Mouse (Mus musculus) limb, embryonic 11.5 days (tissue): ENCODE results near the gene Ethe1. TPM values are rescaled to one million over a fixed set of nuclear protein-coding genes. Genes with fewer than 3 reads are reported as not detected.

Source experiments
- ATAC-seq: fragments of 200-750 bp; cut with Nextera tagmentation; 2 replicates; pipeline ENCODE4 v1.8.0; 2017; ENCODE audit warnings: low read depth; ENCODE audit not compliant: insufficient number of reproducible peaks, low FRiP score, low TSS enrichment
- DNase-seq: peaks from one replicate; pipeline ENCODE4 v3.0.0-alpha.2; 2015; ENCODE audit warnings: low spot score
- H3K27ac ChIP-seq: fragments of 300-500 bp; sonication (generic); replicated peaks from 2 replicates; pipeline ENCODE4 v1.5.1; 2014; ENCODE audit warnings: low read depth, mild to moderate bottlenecking, low read length
- H3K27me3 ChIP-seq: fragments of 300-500 bp; sonication (generic); 2 replicates; pipeline ENCODE4 v1.6.1; 2014; ENCODE audit warnings: mild to moderate bottlenecking, low read length, mixed read lengths; ENCODE audit not compliant: control insufficient read depth, insufficient read depth
- H3K36me3 ChIP-seq: fragments of 300-500 bp; sonication (generic); 2 replicates; pipeline ENCODE4 v1.6.1; 2014; ENCODE audit warnings: mild to moderate bottlenecking, low read length, moderate library complexity, mixed read lengths; ENCODE audit not compliant: control insufficient read depth, insufficient read depth
- H3K4me1 ChIP-seq: fragments of 300-500 bp; sonication (generic); 2 replicates; pipeline ENCODE4 v1.6.1; 2014; ENCODE audit warnings: low read length, mixed read lengths; ENCODE audit not compliant: control insufficient read depth, insufficient read depth
- H3K4me2 ChIP-seq: fragments of 300-500 bp; sonication (generic); 2 replicates; pipeline ENCODE4 v1.6.1; 2014; ENCODE audit warnings: low read depth, mild to moderate bottlenecking, moderate library complexity; ENCODE audit not compliant: severe bottlenecking
- H3K4me3 ChIP-seq: fragments of 300-500 bp; sonication (generic); 2 replicates; pipeline ENCODE4 v1.5.1; 2014; ENCODE audit warnings: low read depth, low read length
- H3K9ac ChIP-seq: fragments of 300-500 bp; sonication (generic); 2 replicates; pipeline ENCODE4 v1.6.1; 2014; ENCODE audit warnings: mild to moderate bottlenecking, low read length
- H3K9me3 ChIP-seq: fragments of 300-500 bp; sonication (generic); 2 replicates; pipeline ENCODE4 v1.6.1; 2016; ENCODE audit warnings: low read length; ENCODE audit not compliant: control insufficient read depth
- WGBS: fragments of 180-500 bp; shearing (Covaris S2); extraction: QIAGEN DNeasy Blood & Tissue Kit; methylation state at CpG from one replicate; pipeline ENCODE4 v1.1.7; 2014; 5-methylcytosine and 5-hydroxymethylcytosine counted together
- polyA plus RNA-seq: library from polyadenylated mRNA; unstranded; fragments of >200 nt; fragmentation: Nextera tagmentation; extraction: Ambion mirVana; gene quantifications from 2 replicates; pipeline ENCODE4 v1.2.1, GENCODE M21; 2014

The Ethe1 gene
- polyA plus RNA-seq, 1 experiment from 2014 or later, result 32.2 TPM

GRCm38 (mm10) chr7:24547534-24548036 is 39.8 kb upstream of the Ethe1 start:
- 36% methylated on average over 13 of the region's 13 CpGs for whole genome bisulfite sequencing
- no peaks in the 10 kb centered on the region; the same call in 1 of the 2 replicates for H3K9me3 ChIP-seq
- no peak overlapping the region for H3K27ac ChIP-seq
- H3K36me3 ChIP-seq, result peaks cover 7% of the 10 kb centered on the region
- H3K27me3 ChIP-seq, result no peaks in the 10 kb centered on the region
- peak overlapping the region; percentile 90 for H3K4me3 ChIP-seq
- H3K4me1 ChIP-seq, result peaks cover 9% of the 10 kb centered on the region
- H3K9ac ChIP-seq, result peak overlapping the region; percentile 77
- ATAC-seq, result no peak; the same call in 1 of the 2 replicates
- peak overlapping the region; percentile 70 for H3K4me2 ChIP-seq
- DNase-seq, result no peak

- 87% methylated on average over 12 of the region's 12 CpGs for WGBS
- H3K36me3 ChIP-seq, result peaks cover 16% of the 10 kb centered on the region
Measured at GRCm38 (mm10) chr7:24551985-24552759, 35.2 kb upstream of the Ethe1 start.

GRCm38 (mm10) chr7:24555786-24556185 is 31.6 kb upstream of the Ethe1 start:
- Histone ChIP-seq H3K36me3 (peaks cover 13% of the 10 kb centered on the region; the same call in 1 of the 2 replicates), H3K9ac (no peak overlapping the region), H3K27me3 (no peaks in the 10 kb centered on the region), H3K4me1 (no peaks in the 10 kb centered on the region), H3K27ac (no peak overlapping the region), H3K9me3 (no peaks in the 10 kb centered on the region), H3K4me2 (no peak overlapping the region), H3K4me3 (no peak overlapping the region)
- 93% methylated on average over 10 of the region's 10 CpGs for WGBS
- ATAC-seq, result no peak
- DNase-seq, result no peak

More at GRCm38 (mm10) chr7:24551985-24552759, 35.2 kb upstream of the Ethe1 start:
- Histone ChIP-seq H3K27me3 (no peaks in the 10 kb centered on the region), H3K4me2 (no peak overlapping the region), H3K9me3 (no peaks in the 10 kb centered on the region), H3K4me3 (no peak overlapping the region), H3K9ac (no peak overlapping the region), H3K4me1 (peaks cover 3% of the 10 kb centered on the region; the same call in 1 of the 2 replicates), H3K27ac (no peak overlapping the region)
- no peak for DNase-seq
- no peak for ATAC-seq

GRCm38 (mm10) chr7:24561450-24561849 is 25.9 kb upstream of the Ethe1 start:
- no peak for DNase-seq
- Histone ChIP-seq H3K9me3 (no peaks in the 10 kb centered on the region), H3K27ac (no peak overlapping the region), H3K27me3 (no peaks in the 10 kb centered on the region), H3K4me1 (no peaks in the 10 kb centered on the region), H3K36me3 (peaks cover 6% of the 10 kb centered on the region), H3K9ac (no peak overlapping the region), H3K4me3 (no peak overlapping the region), H3K4me2 (no peak overlapping the region)
- ATAC-seq, result no peak
- 92% methylated on average over 4 of the region's 4 CpGs for WGBS

GRCm38 (mm10) chr7:24563191-24563836 is 24.0 kb upstream of the Ethe1 start:
- no peak overlapping the region for H3K27ac ChIP-seq
- 91% methylated on average over 8 of the region's 8 CpGs for WGBS
- no peaks in the 10 kb centered on the region for H3K4me1 ChIP-seq
- DNase-seq, result no peak
- H3K9me3 ChIP-seq, result no peaks in the 10 kb centered on the region
- H3K36me3 ChIP-seq, result peaks cover 14% of the 10 kb centered on the region
- H3K4me3 ChIP-seq, result no peak overlapping the region
- H3K9ac ChIP-seq, result no peak overlapping the region
- no peak for ATAC-seq
- no peak overlapping the region for H3K4me2 ChIP-seq
- H3K27me3 ChIP-seq, result no peaks in the 10 kb centered on the region

- WGBS, result 84% methylated on average over 4 of the region's 4 CpGs
- no peaks in the 10 kb centered on the region for H3K9me3 ChIP-seq
- peaks cover 17% of the 10 kb centered on the region for H3K36me3 ChIP-seq
- no peak overlapping the region for H3K4me3 ChIP-seq
- no peak overlapping the region for H3K4me2 ChIP-seq
- no peak overlapping the region for H3K27ac ChIP-seq
- DNase-seq (no peak), ATAC-seq (no peak)
- H3K9ac ChIP-seq, result no peak overlapping the region
- H3K4me1 ChIP-seq, result no peaks in the 10 kb centered on the region
- H3K27me3 ChIP-seq, result no peaks in the 10 kb centered on the region
Measured at GRCm38 (mm10) chr7:24563837-24564206, 23.5 kb upstream of the Ethe1 start.

GRCm38 (mm10) chr7:24564607-24565265 is 22.6 kb upstream of the Ethe1 start:
- H3K9ac ChIP-seq, result no peak overlapping the region
- H3K27me3 ChIP-seq, result no peaks in the 10 kb centered on the region
- no peaks in the 10 kb centered on the region for H3K9me3 ChIP-seq
- ATAC-seq, result no peak
- no peaks in the 10 kb centered on the region for H3K4me1 ChIP-seq
- 68% methylated on average over 6 of the region's 6 CpGs for WGBS
- no peak overlapping the region for H3K4me3 ChIP-seq
- H3K36me3 ChIP-seq, result peaks cover 18% of the 10 kb centered on the region
- no peak overlapping the region for H3K27ac ChIP-seq
- no peak overlapping the region for H3K4me2 ChIP-seq
- peak; percentile 81 for DNase-seq

GRCm38 (mm10) chr7:24565627-24566026 is 21.7 kb upstream of the Ethe1 start:
- 95% methylated on average over 11 of the region's 11 CpGs for WGBS
- H3K36me3 ChIP-seq, result peaks cover 22% of the 10 kb centered on the region

More at GRCm38 (mm10) chr7:24565627-24566026, 21.7 kb upstream of the Ethe1 start:
- ATAC-seq (no peak), DNase-seq (no peak)
- no peak overlapping the region for H3K27ac ChIP-seq
- no peaks in the 10 kb centered on the region for H3K9me3 ChIP-seq
- H3K4me2 ChIP-seq, result no peak overlapping the region
- no peaks in the 10 kb centered on the region for H3K27me3 ChIP-seq
- no peak overlapping the region for H3K9ac ChIP-seq
- no peak overlapping the region for H3K4me3 ChIP-seq
- H3K4me1 ChIP-seq, result no peaks in the 10 kb centered on the region
